Mouse (Mus musculus): ENCODE results near the gene P3h1. TPM values are rescaled to one million over a fixed set of nuclear protein-coding genes. Genes with fewer than 3 reads are reported as not detected.

The P3h1 gene
- polyA plus RNA-seq, 1 experiment from 2014 or later, result 34.9 TPM

- no peak overlapping the region for H3K27ac ChIP-seq
- ATAC-seq (replicated peaks; ENCODE audit: low FRiP score, low read depth), result no peak
- WGBS, result 75% methylated on average over 22 of the region's 22 CpGs
Measured at GRCm38 (mm10) chr4:119244468-119245240, 11.9 kb downstream of the P3h1 start.

GRCm38 (mm10) chr4:119245556-119245955 is 12.8 kb downstream of the P3h1 start:
- Histone ChIP-seq H3K36me3 (ENCODE audit: insufficient read depth, low read length) (peaks cover 10% of the 10 kb centered on the region), H3K9me3 (replicated peaks; ENCODE audit: low read length) (no peaks in the 10 kb centered on the region), H3K4me1 (replicated peaks; ENCODE audit: insufficient read depth, low read length) (peaks cover 2% of the 10 kb centered on the region; the same call in 1 of the 2 replicates), H3K4me2 (ENCODE audit: low read length) (no peak overlapping the region), H3K4me3 (replicated peaks; ENCODE audit: low read depth, low read length) (no peak overlapping the region), H3K9ac (ENCODE audit: low read depth, low read length) (no peak overlapping the region), H3K27me3 (ENCODE audit: insufficient read depth, low read length) (no peaks in the 10 kb centered on the region), H3K27ac (no peak overlapping the region)
- WGBS, result 66% methylated on average over 7 of the region's 7 CpGs
- TF ChIP-seq CTCF (IDR thresholded peaks at IDR 0.05; ENCODE audit: low read depth), result no peak
- ATAC-seq (replicated peaks; ENCODE audit: low FRiP score, low read depth) (no peak), DNase-seq (ENCODE audit: low spot score) (no peak)

More at GRCm38 (mm10) chr4:119244468-119245240, 11.9 kb downstream of the P3h1 start:
- Histone ChIP-seq H3K27me3 (ENCODE audit: insufficient read depth, low read length) (no peaks in the 10 kb centered on the region), H3K4me3 (replicated peaks; ENCODE audit: low read depth, low read length) (no peak overlapping the region), H3K4me2 (ENCODE audit: low read length) (no peak overlapping the region), H3K4me1 (replicated peaks; ENCODE audit: insufficient read depth, low read length) (peaks cover 2% of the 10 kb centered on the region; the same call in 1 of the 2 replicates), H3K9me3 (replicated peaks; ENCODE audit: low read length) (no peaks in the 10 kb centered on the region), H3K36me3 (ENCODE audit: insufficient read depth, low read length) (peaks cover 10% of the 10 kb centered on the region), H3K9ac (ENCODE audit: low read depth, low read length) (no peak overlapping the region)
- no peak for DNase-seq (ENCODE audit: low spot score)
- TF ChIP-seq CTCF (IDR thresholded peaks at IDR 0.05; ENCODE audit: low read depth), result no peak

GRCm38 (mm10) chr4:119245961-119246360 is 13.2 kb downstream of the P3h1 start:
- H3K4me3 ChIP-seq (replicated peaks; ENCODE audit: low read depth, low read length), result no peak overlapping the region
- DNase-seq (ENCODE audit: low spot score), result no peak
- H3K36me3 ChIP-seq (ENCODE audit: insufficient read depth, low read length), result peaks cover 10% of the 10 kb centered on the region
- no peaks in the 10 kb centered on the region for H3K27me3 ChIP-seq (ENCODE audit: insufficient read depth, low read length)
- no peak overlapping the region for H3K27ac ChIP-seq
- no peak overlapping the region for H3K4me2 ChIP-seq (ENCODE audit: low read length)
- H3K9ac ChIP-seq (ENCODE audit: low read depth, low read length), result no peak overlapping the region
- no peak for TF ChIP-seq CTCF (IDR thresholded peaks at IDR 0.05; ENCODE audit: low read depth)
- 86% methylated on average over 9 of the region's 9 CpGs for WGBS
- H3K9me3 ChIP-seq (replicated peaks; ENCODE audit: low read length), result no peaks in the 10 kb centered on the region
- peaks cover 2% of the 10 kb centered on the region; the same call in 1 of the 2 replicates for H3K4me1 ChIP-seq (replicated peaks; ENCODE audit: insufficient read depth, low read length)
- ATAC-seq (replicated peaks; ENCODE audit: low FRiP score, low read depth), result no peak

- Histone ChIP-seq H3K27ac (no peak overlapping the region), H3K4me3 (replicated peaks; ENCODE audit: low read depth, low read length) (no peak overlapping the region), H3K27me3 (ENCODE audit: insufficient read depth, low read length) (no peaks in the 10 kb centered on the region), H3K4me1 (replicated peaks; ENCODE audit: insufficient read depth, low read length) (peaks cover 2% of the 10 kb centered on the region; the same call in 1 of the 2 replicates), H3K9me3 (replicated peaks; ENCODE audit: low read length) (no peaks in the 10 kb centered on the region), H3K36me3 (ENCODE audit: insufficient read depth, low read length) (peaks cover 6% of the 10 kb centered on the region), H3K4me2 (ENCODE audit: low read length) (no peak overlapping the region), H3K9ac (ENCODE audit: low read depth, low read length) (no peak overlapping the region)
- TF ChIP-seq CTCF (IDR thresholded peaks at IDR 0.05; ENCODE audit: low read depth), result no peak
- 76% methylated on average over 14 of the region's 14 CpGs for WGBS
- no peak for DNase-seq (ENCODE audit: low spot score)
- ATAC-seq (replicated peaks; ENCODE audit: low FRiP score, low read depth), result no peak; the same call in 1 of the 2 replicates
Measured at GRCm38 (mm10) chr4:119246688-119247225, 14.0 kb downstream of the P3h1 start.

- DNase-seq (ENCODE audit: low spot score) (peak; percentile 77), ATAC-seq (replicated peaks; ENCODE audit: low FRiP score, low read depth) (peak; percentile 58)
- Histone ChIP-seq H3K27ac (peak overlapping the region; percentile 42; the same call in 1 of the 2 replicates), H3K4me3 (replicated peaks; ENCODE audit: low read depth, low read length) (no peak overlapping the region), H3K4me2 (ENCODE audit: low read length) (no peak overlapping the region), H3K36me3 (ENCODE audit: insufficient read depth, low read length) (peaks cover 6% of the 10 kb centered on the region), H3K27me3 (ENCODE audit: insufficient read depth, low read length) (no peaks in the 10 kb centered on the region), H3K9me3 (replicated peaks; ENCODE audit: low read length) (no peaks in the 10 kb centered on the region), H3K4me1 (replicated peaks; ENCODE audit: insufficient read depth, low read length) (peaks cover 8% of the 10 kb centered on the region), H3K9ac (ENCODE audit: low read depth, low read length) (0 out of 2 replicates have a peak overlapping the region, but pooled peaks have one; percentile 37)
- WGBS, result 31% methylated on average over 13 of the region's 13 CpGs
- TF ChIP-seq CTCF (IDR thresholded peaks at IDR 0.05; ENCODE audit: low read depth), result peak; percentile 88
Measured at GRCm38 (mm10) chr4:119247462-119248235, 14.9 kb downstream of the P3h1 start.

- Histone ChIP-seq H3K4me1 (replicated peaks; ENCODE audit: insufficient read depth, low read length) (peaks cover 8% of the 10 kb centered on the region), H3K27ac (peak overlapping the region; percentile 42; the same call in 1 of the 2 replicates)
- no peak for TF ChIP-seq CTCF (IDR thresholded peaks at IDR 0.05; ENCODE audit: low read depth)
Measured at GRCm38 (mm10) chr4:119248407-119248965, 15.8 kb downstream of the P3h1 start.

More at GRCm38 (mm10) chr4:119248407-119248965, 15.8 kb downstream of the P3h1 start:
- Histone ChIP-seq H3K27me3 (ENCODE audit: insufficient read depth, low read length) (no peaks in the 10 kb centered on the region), H3K9ac (ENCODE audit: low read depth, low read length) (no peak overlapping the region), H3K9me3 (replicated peaks; ENCODE audit: low read length) (no peaks in the 10 kb centered on the region), H3K4me3 (replicated peaks; ENCODE audit: low read depth, low read length) (no peak overlapping the region), H3K36me3 (ENCODE audit: insufficient read depth, low read length) (peaks cover 6% of the 10 kb centered on the region), H3K4me2 (ENCODE audit: low read length) (no peak overlapping the region)
- 69% methylated on average over 11 of the region's 11 CpGs for WGBS
- ATAC-seq (replicated peaks; ENCODE audit: low FRiP score, low read depth) (no peak), DNase-seq (ENCODE audit: low spot score) (no peak)
